Mouse (Mus musculus) MEL (cell line): ENCODE results near the gene Calm3. TPM values are rescaled to one million over a fixed set of nuclear protein-coding genes. Genes with fewer than 3 reads are reported as not detected.

Experiments
- DNase-seq: peaks from one replicate; pipeline ENCODE4 v3.0.0; 2011; ENCODE audit warnings: low read depth, low spot score
- H3K27ac ChIP-seq: 2 replicates; pipeline ENCODE4 v1.5.1; 2012; ENCODE audit warnings: low read depth, mild to moderate bottlenecking, control low read depth, low read length, moderate library complexity; ENCODE audit not compliant: control insufficient read depth
- H3K27me3 ChIP-seq, 2 experiments: fragments of 150-350 bp in 1 of 2; sonication (generic) in 1 of 2; 2 replicates each; pipeline ENCODE4 v1.6.1; 2012; ENCODE audit warnings: low read length in 2 of 2, mild to moderate bottlenecking in 2 of 2, improper control_type of control experiment in 1 of 2, moderate library complexity in 1 of 2; ENCODE audit not compliant: insufficient read depth in 2 of 2, control insufficient read depth in 1 of 2
- H3K36me3 ChIP-seq, 2 experiments: 2 replicates each; pipeline ENCODE4 v1.6.1; 2012 to 2014; ENCODE audit warnings: low read length in 2 of 2, improper control_type of control experiment in 1 of 2, inconsistent platforms in 1 of 2, mild to moderate bottlenecking in 1 of 2; ENCODE audit not compliant: insufficient read depth in 2 of 2, control insufficient read depth in 1 of 2
- H3K4me1 ChIP-seq, 2 experiments: fragments of 150-350 bp in 1 of 2; sonication (generic) in 1 of 2; 2 replicates each; pipeline ENCODE4 v1.6.1; 2012; ENCODE audit warnings: low read length in 2 of 2, improper control_type of control experiment in 1 of 2, mild to moderate bottlenecking in 1 of 2; ENCODE audit not compliant: insufficient read depth in 2 of 2, control insufficient read depth in 1 of 2
- H3K4me3 ChIP-seq, 2 experiments: fragments of 150-350 bp in 1 of 2; sonication (generic) in 1 of 2; 2 replicates each; pipeline ENCODE4 v1.5.1; 2012; ENCODE audit warnings: low read depth in 2 of 2, low read length in 2 of 2, mild to moderate bottlenecking in 2 of 2, moderate library complexity in 2 of 2, control low read depth in 1 of 2, improper control_type of control experiment in 1 of 2; ENCODE audit not compliant: control insufficient read depth in 1 of 2, insufficient read depth in 1 of 2
- H3K79me2 ChIP-seq: 2 replicates; pipeline ENCODE4 v1.6.1; 2012; ENCODE audit warnings: mild to moderate bottlenecking, low read length, moderate library complexity; ENCODE audit not compliant: control insufficient read depth, poor library complexity, insufficient read depth
- H3K9ac ChIP-seq: 2 replicates; pipeline ENCODE4 v1.6.1; 2012; ENCODE audit warnings: low read depth, mild to moderate bottlenecking, control low read depth, low read length, moderate library complexity; ENCODE audit not compliant: control insufficient read depth, poor library complexity, severe bottlenecking
- H3K9me3 ChIP-seq: fragments of 150-350 bp; sonication (generic); replicated peaks from 2 replicates; pipeline ENCODE4 v1.6.1; 2012; ENCODE audit warnings: mild to moderate bottlenecking, low read length, improper control_type of control experiment, moderate library complexity; ENCODE audit not compliant: insufficient read depth
- BHLHE40 ChIP-seq: IDR thresholded peaks from 2 replicates; pipeline ENCODE4 v1.6.1; 2012; ENCODE audit warnings: low read depth, mild to moderate bottlenecking, inconsistent platforms, low read length, improper control_type of control experiment, borderline replicate concordance
- CHD1 ChIP-seq: IDR thresholded peaks from 2 replicates; pipeline ENCODE4 v1.6.1; 2012; ENCODE audit warnings: low read depth, mild to moderate bottlenecking, inconsistent platforms, low read length, improper control_type of control experiment
- CHD2 ChIP-seq: IDR thresholded peaks from 2 replicates; pipeline ENCODE4 v1.6.1; 2011; ENCODE audit warnings: low read length, improper control_type of control experiment
- CTCF ChIP-seq, 3 experiments: IDR thresholded peaks in 2 of 3; conservative IDR thresholded peaks in 1 of 3; 2 replicates each; pipeline ENCODE4 v1.5.1; 2011 to 2012; ENCODE audit warnings: low read length in 3 of 3, low read depth in 2 of 3, mild to moderate bottlenecking in 2 of 3, improper control_type of control experiment in 1 of 3, inconsistent platforms in 1 of 3, mixed read lengths in 1 of 3, moderate library complexity in 1 of 3; ENCODE audit not compliant: control insufficient read depth in 1 of 3, insufficient read depth in 1 of 3, poor library complexity in 1 of 3, severe bottlenecking in 1 of 3
- E2F4 ChIP-seq: IDR thresholded peaks from 2 replicates; pipeline ENCODE4 v1.6.1; 2011; ENCODE audit warnings: low read depth, low read length, improper control_type of control experiment, borderline replicate concordance
- ELF1 ChIP-seq: IDR thresholded peaks from 2 replicates; pipeline ENCODE4 v1.6.1; 2014; ENCODE audit warnings: low read depth, mild to moderate bottlenecking, inconsistent platforms, low read length, improper control_type of control experiment, moderate library complexity
- EP300 ChIP-seq, 2 experiments: IDR thresholded peaks; 2 replicates each; pipeline ENCODE4 v1.6.1; 2011; ENCODE audit warnings: improper control_type of control experiment in 2 of 2, low read length in 2 of 2, low read depth in 1 of 2, mild to moderate bottlenecking in 1 of 2
- ETS1 ChIP-seq: IDR thresholded peaks from 2 replicates; pipeline ENCODE4 v1.6.1; 2012; ENCODE audit warnings: low read depth, mild to moderate bottlenecking, inconsistent platforms, low read length, improper control_type of control experiment, moderate library complexity
- GABPA ChIP-seq: IDR thresholded peaks from 2 replicates; pipeline ENCODE4 v1.6.1; 2012; ENCODE audit warnings: low read depth, mild to moderate bottlenecking, inconsistent platforms, low read length, improper control_type of control experiment, moderate library complexity
- GATA1 ChIP-seq: IDR thresholded peaks from 2 replicates; pipeline ENCODE4 v1.6.1; 2011; ENCODE audit warnings: low read depth, low read length, improper control_type of control experiment
- HCFC1 ChIP-seq: IDR thresholded peaks from 2 replicates; pipeline ENCODE4 v1.6.1; 2012; ENCODE audit warnings: low read depth, mild to moderate bottlenecking, inconsistent platforms, low read length, improper control_type of control experiment, moderate library complexity
- KAT2A ChIP-seq: conservative IDR thresholded peaks from 2 replicates; pipeline ENCODE4 v1.6.1; 2012; ENCODE audit warnings: low read depth, low read length, improper control_type of control experiment, inconsistent platforms
- MAX ChIP-seq: IDR thresholded peaks from 2 replicates; pipeline ENCODE4 v1.6.1; 2011; ENCODE audit warnings: low read length, improper control_type of control experiment
- MEF2A ChIP-seq: IDR thresholded peaks from 2 replicates; pipeline ENCODE4 v1.6.1; 2014; ENCODE audit warnings: low read depth, mild to moderate bottlenecking, inconsistent platforms, low read length, improper control_type of control experiment; ENCODE audit not compliant: poor library complexity, insufficient replicate concordance, severe bottlenecking; ENCODE audit errors: extremely low read depth
- MXI1 ChIP-seq: IDR thresholded peaks from 2 replicates; pipeline ENCODE4 v1.6.1; 2011; ENCODE audit warnings: mild to moderate bottlenecking, low read depth, low read length, improper control_type of control experiment
- MYB ChIP-seq: IDR thresholded peaks from 2 replicates; pipeline ENCODE4 v1.6.1; 2011; ENCODE audit warnings: mild to moderate bottlenecking, low read depth, low read length, improper control_type of control experiment
- NRF1 ChIP-seq: IDR thresholded peaks from 2 replicates; pipeline ENCODE4 v1.6.1; 2014; ENCODE audit warnings: low read depth, mild to moderate bottlenecking, inconsistent platforms, low read length, improper control_type of control experiment, moderate library complexity; ENCODE audit not compliant: poor library complexity, insufficient read depth, severe bottlenecking
- POLR2A ChIP-seq, 2 experiments: IDR thresholded peaks; 2 replicates each; pipeline ENCODE4 v1.6.1; 2011 to 2012; ENCODE audit warnings: low read length in 2 of 2, mild to moderate bottlenecking in 2 of 2, control low read depth in 1 of 2, improper control_type of control experiment in 1 of 2, low read depth in 1 of 2, moderate library complexity in 1 of 2; ENCODE audit not compliant: control insufficient read depth in 1 of 2, insufficient read depth in 1 of 2, poor library complexity in 1 of 2
- POLR2AphosphoS2 ChIP-seq: IDR thresholded peaks from 2 replicates; pipeline ENCODE4 v1.6.1; 2011; ENCODE audit warnings: low read length, improper control_type of control experiment
- POLR2AphosphoS5 ChIP-seq: IDR thresholded peaks from 2 replicates; pipeline ENCODE4 v1.6.1; 2012; ENCODE audit warnings: low read depth, borderline replicate concordance, mild to moderate bottlenecking, inconsistent platforms, low read length, moderate library complexity, mixed read lengths
- RAD21 ChIP-seq: IDR thresholded peaks from 2 replicates; pipeline ENCODE4 v1.6.1; 2011; ENCODE audit warnings: mild to moderate bottlenecking, low read depth, low read length, improper control_type of control experiment
- SIN3A ChIP-seq: IDR thresholded peaks from 2 replicates; pipeline ENCODE4 v1.6.1; 2012; ENCODE audit warnings: low read length, improper control_type of control experiment, inconsistent platforms
- TBP ChIP-seq: IDR thresholded peaks from 2 replicates; pipeline ENCODE4 v1.8.0; 2011; ENCODE audit warnings: low read depth, low read length, improper control_type of control experiment
- TCF12 ChIP-seq: IDR thresholded peaks from 2 replicates; pipeline ENCODE4 v1.6.1; 2014; ENCODE audit warnings: low read depth, mild to moderate bottlenecking, inconsistent platforms, low read length, improper control_type of control experiment, moderate library complexity
- UBTF ChIP-seq: IDR thresholded peaks from 2 replicates; pipeline ENCODE4 v1.6.1; 2012; ENCODE audit warnings: low read depth, mild to moderate bottlenecking, inconsistent platforms, low read length, improper control_type of control experiment, moderate library complexity, borderline replicate concordance; ENCODE audit not compliant: insufficient read depth
- USF1 ChIP-seq: IDR thresholded peaks from 2 replicates; pipeline ENCODE4 v1.6.1; 2014; ENCODE audit warnings: low read depth, mild to moderate bottlenecking, inconsistent platforms, low read length, improper control_type of control experiment, moderate library complexity
- ZKSCAN1 ChIP-seq: IDR thresholded peaks from 2 replicates; pipeline ENCODE4 v1.6.1; 2012; ENCODE audit warnings: low read depth, mild to moderate bottlenecking, inconsistent platforms, low read length, improper control_type of control experiment, moderate library complexity
- ZMIZ1 ChIP-seq: IDR thresholded peaks from 2 replicates; pipeline ENCODE4 v1.6.1; 2012; ENCODE audit warnings: low read depth, mild to moderate bottlenecking, inconsistent platforms, low read length, improper control_type of control experiment, moderate library complexity
- ZNF384 ChIP-seq: IDR thresholded peaks from 2 replicates; pipeline ENCODE4 v1.6.1; 2012; ENCODE audit warnings: low read depth, mild to moderate bottlenecking, inconsistent platforms, low read length, improper control_type of control experiment
- polyA plus RNA-seq, 2 experiments: library from polyadenylated mRNA; stranded (reverse) in 1 of 2; unstranded in 1 of 2; fragments of >175 nt in 1 of 2; fragments of >200 nt in 1 of 2; gene quantifications; 2 replicates each; pipeline versions ENCODE4 v1.2.1 to v1.2.4; 2012; ENCODE audit warnings: low replicate concordance in 2 of 2, low read depth in 1 of 2; ENCODE audit not compliant: insufficient read length in 2 of 2, insufficient read depth in 1 of 2, missing spikeins in 1 of 2
- total RNA-seq: library from RNA; depleted of rRNA; stranded (reverse); fragments of 300-350 nt; gene quantifications from 2 replicates; pipeline ENCODE4 v1.2.3, GENCODE M21; 2012

Gene Calm3
- total and polyA plus RNA-seq, 3 experiments: 482 to 1,030 (median 515) TPM

DNA sequence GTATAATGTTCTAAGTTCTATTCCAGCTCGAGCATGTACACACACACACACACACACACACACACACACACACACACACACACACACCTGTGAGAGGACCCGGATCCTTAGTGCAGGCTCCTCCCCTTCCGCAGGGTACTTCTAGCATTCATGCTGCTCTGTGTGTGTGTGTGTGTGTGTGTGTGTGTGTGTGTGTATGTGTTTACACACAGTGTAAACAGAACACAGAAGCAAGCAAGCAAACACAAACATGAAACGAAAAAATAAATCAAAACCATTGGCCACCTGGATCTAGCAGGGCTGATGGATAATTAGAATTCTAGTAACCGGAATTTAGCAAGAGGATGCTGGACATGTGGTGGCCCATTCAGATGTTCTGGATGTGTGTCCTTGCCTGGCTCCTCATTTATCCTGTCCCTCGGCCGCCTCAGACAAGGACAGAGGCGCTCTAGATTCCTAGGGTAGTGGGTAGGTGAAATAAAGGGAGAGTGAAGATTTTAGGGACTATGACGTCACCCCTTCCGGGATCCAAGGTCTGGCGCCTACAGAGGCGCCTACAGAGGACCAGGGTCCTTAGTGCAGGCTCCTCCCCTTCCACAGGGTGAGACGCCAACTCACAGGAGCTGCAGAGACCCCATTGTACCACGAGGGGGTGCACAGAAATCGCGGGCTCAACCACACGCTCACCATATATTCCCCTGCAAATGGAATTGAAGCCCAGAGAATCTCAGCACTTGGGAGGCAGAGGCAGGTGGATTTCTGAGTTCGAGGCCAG is 27.1 kb upstream of the Calm3 start (continued):
- TF ChIP-seq ELF1 (peak; percentile 88), TBP (no peak; the same call in 1 of the 2 replicates), EP300 (IDR thresholded peaks at IDR 0.05; ENCODE audit: low read depth in 1 of 2, low read length in 2 of 2) (peak in 1 of 2 experiments; percentile 32; a peak in 2 of 4 replicates), CTCF (IDR thresholded peaks at IDR 0.05 in 2 of 3, conservative IDR thresholded peaks at IDR 0.05 in 1 of 3; ENCODE audit: control insufficient read depth in 1 of 3, insufficient read depth in 1 of 3, low read depth in 2 of 3, low read length in 3 of 3, poor library complexity in 1 of 3, severe bottlenecking in 1 of 3) (peak; percentile 74 to 93 (median 87))

DNA sequence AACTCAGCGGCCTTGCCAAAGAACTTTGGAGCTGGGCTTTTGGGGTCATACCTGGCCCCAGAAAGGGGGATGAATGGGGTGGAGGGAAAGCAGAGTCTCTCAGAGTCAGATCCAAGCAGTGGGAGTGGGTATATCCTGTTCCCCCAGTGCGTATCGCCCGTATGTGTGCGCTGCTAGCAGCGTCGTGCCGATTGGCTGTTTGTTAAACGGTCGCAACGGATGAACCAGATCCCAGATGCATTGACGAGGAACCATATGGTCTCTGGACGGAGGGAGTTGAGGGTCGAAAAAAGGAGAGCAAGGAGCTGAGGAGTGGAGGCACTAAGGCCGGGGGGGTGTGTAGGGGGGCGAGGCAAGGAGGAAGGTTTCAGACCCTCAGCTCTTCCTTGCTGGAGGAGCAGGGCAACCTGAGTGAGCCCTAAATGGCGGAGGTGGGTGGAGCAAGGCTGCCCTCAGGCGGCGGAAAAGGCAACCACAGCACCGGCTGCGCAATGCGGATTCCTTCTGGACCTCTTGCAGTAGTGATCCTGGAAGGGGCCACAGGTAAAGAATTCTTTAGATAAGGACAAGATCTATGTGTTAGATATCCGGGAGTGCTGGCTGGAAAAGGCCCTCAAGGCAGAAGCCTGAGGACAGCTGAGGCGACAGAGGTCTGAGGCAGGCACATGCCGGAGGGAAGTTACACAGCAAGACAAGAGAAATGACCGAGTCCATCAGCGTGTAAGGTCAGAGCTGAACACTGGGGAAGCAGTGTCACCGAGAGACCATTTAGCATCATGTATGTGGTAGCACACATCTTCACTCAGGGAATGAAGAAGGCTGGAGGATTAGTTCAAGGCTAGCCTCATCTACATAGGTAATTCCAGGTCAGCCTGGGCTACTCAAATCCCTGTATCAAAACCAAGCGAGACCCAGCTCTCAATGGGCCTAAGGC is 26.3 kb upstream of the Calm3 start:
- H3K9me3 ChIP-seq: no peaks in the 10 kb centered on the region
- H3K79me2 ChIP-seq: no peaks in the 10 kb centered on the region; the same call in 1 of the 2 replicates
- no peaks in the 10 kb centered on the region for H3K27me3 ChIP-seq
- peak; percentile 89 for DNase-seq
- H3K4me3 ChIP-seq: peak overlapping the region; percentile 59 to 60
- H3K27ac ChIP-seq: peak overlapping the region; percentile 31
- peak overlapping the region; percentile 63 for H3K9ac ChIP-seq
- H3K4me1 ChIP-seq: peaks cover 0 to 5% of the 10 kb centered on the region in 2 experiments; a peak in 1 of 4 replicates
- no peaks in the 10 kb centered on the region; a peak in 1 of 4 replicates for H3K36me3 ChIP-seq
- TF ChIP-seq TBP (0 out of 2 replicates have a peak, but pooled peaks have one; percentile 9), ETS1 (no peak), POLR2A (IDR thresholded peaks at IDR 0.05; ENCODE audit: control insufficient read depth in 1 of 2, insufficient read depth in 1 of 2, low read depth in 1 of 2, low read length in 2 of 2, poor library complexity in 1 of 2) (peak; percentile 41 to 55; a peak in 3 of 4 replicates), KAT2A (no peak), E2F4 (no peak), UBTF (no peak), CHD2 (no peak), GATA1 (no peak), MAX (peak; percentile 11; the same call in 1 of the 2 replicates), MYB (peak; percentile 96), CHD1 (no peak), ZMIZ1 (no peak; the same call in 1 of the 2 replicates), MXI1 (no peak), GABPA (no peak), POLR2AphosphoS5 (no peak), RAD21 (peak; percentile 71), SIN3A (no peak; the same call in 1 of the 2 replicates), NRF1 (no peak), BHLHE40 (no peak), ZNF384 (no peak), TCF12 (no peak), EP300 (IDR thresholded peaks at IDR 0.05; ENCODE audit: low read depth in 1 of 2, low read length in 2 of 2) (peak in 1 of 2 experiments; percentile 2; a peak in 1 of 4 replicates), POLR2AphosphoS2 (no peak), USF1 (no peak), HCFC1 (0 out of 2 replicates have a peak, but pooled peaks have one; percentile 13), MEF2A (no peak), ZKSCAN1 (no peak), CTCF (IDR thresholded peaks at IDR 0.05 in 2 of 3, conservative IDR thresholded peaks at IDR 0.05 in 1 of 3; ENCODE audit: control insufficient read depth in 1 of 3, insufficient read depth in 1 of 3, low read depth in 2 of 3, low read length in 3 of 3, poor library complexity in 1 of 3, severe bottlenecking in 1 of 3) (peak; percentile 80 to 91 (median 85)), ELF1 (no peak)
